Mouse (Mus musculus) CH12.LX (cell line): ENCODE results near the gene Panx3.

ENCODE experiments used
- CTCF ChIP-seq, 2 experiments: IDR thresholded peaks in 1 of 2; conservative IDR thresholded peaks in 1 of 2; 2 replicates each; pipeline ENCODE4 v1.5.1; 2011 to 2012; ENCODE audit warnings: low read depth in 2 of 2, low read length in 2 of 2, improper control_type of control experiment in 1 of 2, inconsistent platforms in 1 of 2, mild to moderate bottlenecking in 1 of 2, moderate library complexity in 1 of 2
- EP300 ChIP-seq: IDR thresholded peaks from 2 replicates; pipeline ENCODE4 v1.6.1; 2011; ENCODE audit warnings: low read length, improper control_type of control experiment
- MAX ChIP-seq: IDR thresholded peaks from 2 replicates; pipeline ENCODE4 v1.6.1; 2011; ENCODE audit warnings: low read length, improper control_type of control experiment
- POLR2A ChIP-seq: IDR thresholded peaks from 2 replicates; pipeline ENCODE4 v1.6.1; 2011; ENCODE audit warnings: low read depth, mild to moderate bottlenecking, improper control_type of control experiment, low read length
- POLR2AphosphoS2 ChIP-seq: IDR thresholded peaks from 2 replicates; pipeline ENCODE4 v1.6.1; 2011; ENCODE audit warnings: low read depth, low read length, improper control_type of control experiment
- TBP ChIP-seq: conservative IDR thresholded peaks from 2 replicates; pipeline ENCODE4 v1.6.1; 2011; ENCODE audit warnings: low read depth, low read length, improper control_type of control experiment
- UBTF ChIP-seq: IDR thresholded peaks from 2 replicates; pipeline ENCODE4 v1.6.1; 2012; ENCODE audit warnings: low read depth, mild to moderate bottlenecking, inconsistent platforms, low read length, improper control_type of control experiment, moderate library complexity
- ZKSCAN1 ChIP-seq: IDR thresholded peaks from 2 replicates; pipeline ENCODE4 v1.6.1; 2012; ENCODE audit warnings: low read depth, inconsistent platforms, low read length, improper control_type of control experiment, borderline replicate concordance
- ZNF384 ChIP-seq: IDR thresholded peaks from 2 replicates; pipeline ENCODE4 v1.6.1; 2012; ENCODE audit warnings: low read depth, low read length, improper control_type of control experiment, inconsistent platforms

GRCm38 (mm10) chr9:37615220-37615619 is 53.8 kb downstream of the Panx3 start:
- TF ChIP-seq CTCF (conservative IDR thresholded peaks at IDR 0.05 in 1 of 2, IDR thresholded peaks at IDR 0.05 in 1 of 2; ENCODE audit: low read depth in 2 of 2, low read length in 2 of 2) (no peak), TBP (no peak), UBTF (no peak), ZNF384 (no peak), POLR2A (no peak), MAX (no peak), ZKSCAN1 (no peak), POLR2AphosphoS2 (no peak), EP300 (no peak)
